Mouse (Mus musculus) kidney, postnatal 10 days (tissue): ENCODE data around the gene Ppp1r13b.
A peak's percentile ranks its signal among the peaks of the same experiment; 100 is the strongest.

Source experiments
- DNase-seq: peaks from one replicate; pipeline ENCODE4 v3.0.0; 2021; ENCODE audit warnings: mixed read lengths

Ppp1r13b gene

DNA sequence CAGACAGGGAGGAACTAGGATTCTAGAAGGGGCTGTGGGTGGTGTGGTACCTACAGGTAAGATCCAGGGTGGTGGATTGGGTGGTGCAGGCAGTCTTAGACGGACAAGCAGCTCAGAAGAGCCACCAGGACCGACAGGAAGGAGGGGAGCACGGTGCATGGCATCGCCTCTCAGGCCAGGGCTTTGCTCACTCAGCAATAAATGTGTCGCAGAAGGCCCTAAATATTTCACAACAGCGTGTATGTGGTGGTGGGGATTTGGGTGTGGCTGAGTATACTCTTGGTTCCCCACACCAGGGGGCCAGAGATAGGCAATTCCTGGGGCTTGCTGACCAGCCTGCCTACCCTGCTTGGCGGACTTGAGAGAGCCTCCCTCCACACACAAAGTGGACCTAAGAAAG, 87.2 kb downstream of the Ppp1r13b start:
- DNase-seq, result no peak

DNA sequence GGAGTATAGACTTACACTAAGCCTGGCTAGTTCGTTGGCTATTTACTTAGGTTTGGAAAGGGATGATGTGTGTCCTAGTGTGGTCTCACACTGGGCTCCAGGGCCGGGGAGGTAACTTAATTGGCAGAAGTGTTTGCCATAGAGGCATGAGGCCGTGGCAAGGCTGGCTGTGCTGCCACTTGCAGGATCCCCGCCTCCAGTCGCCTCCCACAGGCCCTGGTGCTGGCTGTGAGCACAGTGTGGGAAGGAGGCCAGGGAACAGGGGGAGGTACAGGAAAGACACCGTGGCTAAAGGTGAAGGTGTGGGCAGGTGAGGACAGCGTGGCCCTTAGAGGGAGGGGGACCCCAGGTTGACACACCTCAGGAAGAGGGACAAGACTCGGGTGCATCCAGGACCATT, 88.0 kb downstream of the Ppp1r13b start:
- peak; percentile 57 for DNase-seq

DNA sequence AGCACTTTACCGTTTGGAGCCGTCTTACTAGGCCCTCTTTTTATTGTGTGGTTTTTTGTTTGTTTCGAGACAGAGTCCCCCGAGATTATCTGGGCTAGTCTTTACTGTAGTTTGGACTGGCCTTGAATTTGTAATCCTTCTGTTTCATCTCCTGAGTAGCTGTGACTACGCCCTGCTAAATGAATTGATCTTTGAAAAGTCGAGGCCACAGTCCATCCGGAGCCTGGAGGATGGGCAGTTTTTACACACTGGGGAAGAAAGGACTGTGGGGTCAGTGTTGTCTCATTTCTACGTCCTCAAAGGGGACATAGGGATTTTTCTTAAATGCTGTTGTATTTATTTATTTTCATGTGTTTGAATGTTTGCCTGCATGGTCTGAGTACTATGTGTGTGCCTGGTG, 89.9 kb downstream of the Ppp1r13b start:
- no peak for DNase-seq

DNA sequence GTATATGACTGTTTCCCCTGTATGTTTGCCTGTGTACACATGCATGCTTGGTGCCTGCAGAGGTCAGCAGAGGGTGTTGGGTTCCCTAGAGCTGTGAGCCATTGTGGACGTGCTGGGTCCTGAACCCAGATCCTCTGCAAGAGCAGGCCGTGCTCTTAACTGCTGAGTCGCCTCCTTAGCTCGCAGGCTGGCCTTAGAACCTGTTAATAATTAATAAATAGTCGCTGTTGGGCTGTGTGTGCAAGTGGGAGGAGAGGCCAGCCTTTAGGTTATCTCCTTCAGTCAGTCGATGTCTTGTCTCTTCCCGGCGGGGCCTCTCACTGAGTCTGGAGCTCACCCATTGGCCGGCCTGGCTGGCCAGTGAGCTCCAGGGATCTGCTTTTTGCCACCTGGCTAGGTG, 90.9 kb downstream of the Ppp1r13b start:
- peak; percentile 35 for DNase-seq

DNA sequence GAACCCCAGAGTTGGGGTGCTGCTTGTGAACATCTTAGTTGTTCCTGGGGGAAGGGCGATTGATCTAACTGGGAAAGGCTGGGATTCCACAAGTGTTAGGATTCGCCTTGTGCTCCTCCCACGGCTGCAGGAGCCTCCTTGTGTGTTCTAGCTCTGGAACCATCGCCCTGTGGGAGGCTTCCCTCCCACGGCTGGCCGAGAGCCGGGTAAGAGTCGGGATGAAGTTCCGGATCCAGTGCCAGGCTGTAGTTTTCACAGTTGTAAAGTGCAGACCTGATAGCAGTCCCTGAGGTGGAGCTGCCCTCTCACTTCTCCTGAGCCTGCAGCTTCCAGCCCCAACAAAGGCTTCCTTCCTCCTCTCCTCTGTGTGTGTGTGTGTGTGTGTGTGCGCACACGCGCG, 91.4 kb downstream of the Ppp1r13b start:
- peak; percentile 56 for DNase-seq

DNA sequence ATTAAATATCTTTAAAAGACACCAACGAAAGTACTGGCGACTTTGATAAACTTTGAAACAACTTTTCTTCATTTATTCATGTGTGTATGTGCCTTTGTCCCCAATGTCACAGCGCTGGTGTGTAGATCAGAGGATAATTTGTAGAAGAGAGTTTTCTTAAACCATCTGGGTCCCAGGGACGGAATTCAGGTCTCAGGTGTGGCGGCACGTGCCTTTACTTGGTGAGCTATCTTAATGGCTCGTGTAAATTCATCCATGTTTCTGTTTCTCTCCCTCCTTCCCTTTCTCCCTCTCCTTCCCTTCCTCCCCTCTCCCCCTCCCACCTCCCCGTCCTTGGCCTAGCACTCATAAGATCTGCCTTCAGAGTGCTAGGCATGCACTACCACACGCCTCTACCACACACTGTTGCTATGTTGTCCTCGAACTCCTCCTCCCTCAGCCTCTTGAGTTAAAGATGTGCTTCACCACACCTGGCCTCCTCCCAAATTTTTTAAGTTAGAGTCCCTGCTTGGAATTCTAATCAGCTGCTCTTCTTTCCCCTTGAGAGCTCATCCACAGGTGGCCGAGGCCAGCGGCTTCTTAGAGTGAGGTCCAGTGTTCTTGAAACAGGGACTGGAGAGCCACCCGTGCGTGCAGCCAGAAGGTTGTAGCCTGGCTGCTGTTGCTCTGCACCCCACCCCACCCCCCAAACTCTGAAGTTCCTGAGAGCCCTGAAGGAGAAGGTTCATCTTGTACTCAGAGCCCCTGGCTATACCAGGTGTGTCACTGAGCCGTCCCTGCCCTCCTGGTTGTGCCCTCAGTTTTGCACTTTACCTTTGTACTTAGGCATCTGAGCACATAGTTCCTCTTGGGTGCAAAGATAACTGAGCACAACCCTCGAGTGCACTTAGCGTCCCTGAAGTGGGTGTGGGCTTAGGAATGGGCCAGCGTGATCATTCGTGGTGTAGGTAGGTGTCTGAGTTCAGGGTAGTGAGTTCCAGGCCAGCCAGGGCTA, 92.8 kb downstream of the Ppp1r13b start:
- no peak for DNase-seq

DNA sequence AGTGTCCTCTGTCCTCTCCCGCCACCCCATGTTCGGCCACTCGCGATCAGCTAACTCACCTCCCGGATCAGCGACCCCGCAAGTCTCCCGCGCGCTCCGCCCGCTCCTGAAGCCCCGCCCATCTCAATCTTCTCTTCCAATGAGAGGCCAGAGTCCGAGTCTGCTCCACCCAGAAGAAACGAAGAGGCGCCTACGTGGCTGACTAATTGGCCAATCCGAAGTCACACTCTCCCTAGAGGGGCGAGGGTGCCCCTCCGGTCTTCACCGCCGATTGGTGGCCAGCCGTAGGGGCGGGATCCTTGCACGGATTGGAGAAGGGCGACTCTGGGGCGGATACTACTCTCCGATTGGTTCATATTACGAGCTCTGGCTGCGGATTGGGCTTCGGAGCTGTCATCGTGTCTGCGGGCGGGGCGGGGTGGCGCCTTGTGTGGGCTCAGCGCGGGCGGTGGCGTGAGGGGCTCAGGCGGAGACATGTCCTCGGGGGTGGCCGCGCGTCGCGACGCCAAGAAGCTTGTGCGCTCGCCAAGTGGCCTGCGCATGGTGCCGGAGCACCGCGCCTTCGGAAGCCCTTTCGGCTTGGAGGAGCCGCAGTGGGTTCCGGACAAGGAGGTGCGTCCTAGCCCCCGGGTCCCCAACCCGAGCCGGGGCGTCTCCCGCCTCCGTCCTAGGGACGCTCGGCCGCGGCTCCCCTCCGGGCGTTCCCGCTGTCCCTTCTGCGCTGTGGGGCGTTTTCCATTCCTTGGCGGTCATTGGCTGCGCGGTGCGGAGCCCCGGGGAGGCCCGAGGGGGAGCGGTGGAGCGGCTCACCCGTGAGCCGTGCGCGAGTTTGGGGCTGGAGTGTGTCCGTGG, 93.9 kb downstream of the Ppp1r13b start, which contains the start of the genes Xrcc3 and Zfyve21:
TSS of gene Xrcc3 (minus strand) at position 108 of the 852 bp plus-strand sequence.
TSS of gene Zfyve21 (plus strand) at position 405 of the 852 bp plus-strand sequence.
- DNase-seq, result peak; percentile 98

DNA sequence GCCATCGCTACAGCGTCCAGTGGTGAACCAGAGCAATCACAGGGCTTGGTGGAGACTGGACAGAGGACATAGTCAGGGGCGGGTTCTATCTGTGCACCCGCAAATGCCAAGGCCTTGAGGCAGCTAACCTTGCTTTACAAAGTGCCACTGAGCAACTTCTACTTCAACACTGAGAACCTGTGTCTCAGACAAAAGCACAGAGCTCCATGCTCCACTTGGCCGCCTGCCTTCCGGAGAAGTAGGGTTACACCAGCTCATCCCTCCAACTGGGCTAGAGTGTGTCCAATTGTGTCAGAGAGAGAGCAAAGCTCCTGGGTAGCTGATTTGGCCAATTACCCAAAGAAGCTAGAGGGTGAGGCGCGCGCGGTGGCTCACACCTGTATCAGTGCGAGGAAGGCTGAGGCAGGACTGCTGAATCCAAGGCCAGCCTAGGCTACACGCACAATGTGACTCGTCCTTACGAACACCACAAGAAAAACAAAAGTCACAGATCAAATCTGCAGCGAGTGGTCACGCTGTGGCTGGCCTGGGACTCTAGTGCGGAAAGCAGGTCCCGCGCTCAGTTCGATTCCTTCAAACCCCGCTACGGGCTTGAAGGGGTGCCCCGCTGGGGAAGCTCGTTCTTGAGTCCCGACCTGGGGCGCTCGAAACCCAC, 94.7 kb downstream of the Ppp1r13b start:
- peak; percentile 45 for DNase-seq

DNA sequence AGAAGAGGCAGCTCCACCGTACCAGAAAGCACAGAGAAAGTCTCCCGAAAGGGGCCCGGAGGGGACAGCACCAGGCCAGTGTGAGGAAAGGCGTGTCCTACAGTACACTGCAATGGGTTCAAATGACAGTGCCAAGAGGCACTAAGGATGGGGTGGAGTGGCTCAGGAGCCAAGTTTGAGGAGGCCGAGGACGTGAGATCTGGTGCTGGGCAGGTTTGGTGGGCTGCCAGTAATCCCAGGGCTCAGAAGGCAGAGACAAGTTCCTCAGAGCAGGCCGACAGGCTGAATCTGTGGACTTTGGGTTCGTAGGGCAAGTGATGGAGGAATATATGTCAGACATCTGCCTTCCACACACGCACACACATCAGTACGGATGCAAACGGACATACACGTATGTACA, 95.3 kb downstream of the Ppp1r13b start:
- DNase-seq, result peak; percentile 41

DNA sequence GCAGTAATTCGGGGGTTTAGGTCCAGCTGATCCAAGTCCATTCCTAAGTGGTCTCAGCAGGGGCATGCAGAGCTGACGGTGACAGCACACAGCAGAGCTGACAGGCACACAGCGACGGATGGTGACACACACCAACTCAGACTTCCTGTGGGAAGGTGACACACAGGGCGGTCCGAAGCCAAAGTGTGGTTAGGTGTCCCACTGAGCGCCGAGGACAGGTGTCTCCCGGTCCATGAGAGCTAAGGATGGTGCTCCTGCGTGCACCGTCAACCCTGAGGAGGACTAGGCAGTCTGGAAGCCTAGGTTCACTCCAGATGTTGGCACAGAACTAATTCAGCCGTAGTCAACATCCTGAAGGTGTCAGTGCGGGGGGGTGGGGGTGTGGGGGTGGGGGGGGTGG, 95.8 kb downstream of the Ppp1r13b start:
- no peak for DNase-seq

DNA sequence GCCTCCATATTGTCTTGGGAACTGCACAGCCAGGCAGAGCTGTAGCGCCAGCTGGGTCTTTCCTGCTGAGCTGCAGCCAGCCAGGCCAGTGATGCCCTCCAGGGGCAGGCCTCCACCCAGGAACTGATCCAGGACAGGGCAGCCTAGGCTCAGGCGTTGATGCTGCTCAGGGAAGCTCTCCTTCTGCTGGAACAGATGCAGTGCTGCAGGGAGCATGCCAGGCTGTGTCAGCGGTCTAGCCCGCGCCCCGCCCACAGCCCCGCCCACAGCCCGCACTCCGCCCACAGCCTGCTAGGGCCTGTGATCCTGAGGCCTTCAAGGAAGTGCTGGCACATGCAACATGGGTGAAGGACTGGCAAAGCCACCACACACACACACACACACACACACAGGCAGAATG, 98.1 kb downstream of the Ppp1r13b start:
- peak; percentile 91 for DNase-seq

DNA sequence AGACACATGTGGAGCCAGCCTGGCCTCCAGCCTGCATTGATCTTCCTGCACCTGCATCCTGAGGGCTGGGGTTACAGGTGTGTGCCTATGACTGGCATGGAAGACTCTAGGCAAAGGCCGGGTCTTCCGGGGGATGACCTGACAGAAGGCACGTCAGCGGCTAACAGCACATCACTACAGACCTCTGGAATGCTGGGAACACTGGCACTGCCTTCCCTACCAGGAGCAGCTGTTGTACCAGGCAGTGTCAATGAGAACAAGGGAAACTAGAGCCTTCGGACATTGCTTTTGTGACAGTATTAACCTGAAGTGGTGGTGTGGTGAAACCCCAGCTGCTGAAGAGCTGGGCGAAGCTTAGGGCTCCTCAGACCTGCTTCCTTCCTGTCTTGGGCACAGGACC, 99.1 kb downstream of the Ppp1r13b start:
- no peak for DNase-seq

DNA sequence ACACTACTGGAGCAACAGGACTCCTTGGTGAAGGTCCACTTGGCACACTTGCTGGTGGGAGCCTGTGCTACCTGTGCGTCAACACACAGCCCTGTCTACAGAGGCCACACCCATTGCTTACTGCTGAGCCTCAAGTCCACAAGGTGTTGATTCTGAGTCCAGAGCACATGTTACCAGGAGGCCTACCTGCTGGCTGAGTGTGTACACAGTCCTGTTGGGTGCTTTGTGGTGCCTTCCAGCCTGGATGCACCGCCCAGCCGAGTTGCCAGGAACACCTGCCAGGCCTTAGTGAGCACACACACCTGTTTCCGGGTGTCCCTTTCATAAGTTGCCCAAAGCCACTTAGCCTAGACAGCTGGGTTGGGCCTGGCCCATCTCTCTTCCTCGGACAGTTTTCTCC, 104.4 kb downstream of the Ppp1r13b start:
- no peak for DNase-seq

DNA sequence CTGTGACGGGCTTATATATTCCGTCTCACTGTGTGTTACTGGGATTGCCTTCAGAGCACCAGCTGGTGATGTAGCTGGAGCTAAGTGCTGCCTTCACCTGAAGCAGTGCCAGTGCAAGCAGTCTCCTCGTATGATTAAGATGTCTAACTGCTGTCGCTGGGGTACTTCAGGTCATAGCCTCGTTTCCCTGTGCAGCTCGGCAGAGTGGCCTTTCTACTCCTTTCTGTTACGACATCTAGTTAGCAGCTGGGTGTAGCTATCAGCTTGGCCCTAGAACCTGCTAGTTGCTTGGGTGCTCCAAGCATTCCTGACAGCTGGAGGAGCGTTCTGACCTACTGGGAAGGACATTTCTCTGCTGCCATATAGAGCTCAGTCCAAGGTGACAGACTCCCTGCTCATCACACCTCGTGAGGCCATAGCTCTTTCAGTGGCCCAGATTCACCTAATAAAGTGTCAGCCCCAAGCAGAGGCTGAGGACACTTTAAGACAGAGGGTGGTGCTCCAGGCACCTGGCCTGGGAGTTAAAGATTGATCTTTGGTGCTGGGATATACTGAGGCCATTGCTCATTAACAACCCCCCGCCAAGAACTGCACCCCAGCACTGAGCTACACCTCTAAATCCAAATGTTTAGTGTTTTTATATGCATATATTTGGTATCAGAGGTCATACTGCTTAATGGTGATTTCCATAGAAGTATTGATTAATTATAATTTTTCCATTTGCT, 107.3 kb downstream of the Ppp1r13b start:
- DNase-seq, result no peak

DNA sequence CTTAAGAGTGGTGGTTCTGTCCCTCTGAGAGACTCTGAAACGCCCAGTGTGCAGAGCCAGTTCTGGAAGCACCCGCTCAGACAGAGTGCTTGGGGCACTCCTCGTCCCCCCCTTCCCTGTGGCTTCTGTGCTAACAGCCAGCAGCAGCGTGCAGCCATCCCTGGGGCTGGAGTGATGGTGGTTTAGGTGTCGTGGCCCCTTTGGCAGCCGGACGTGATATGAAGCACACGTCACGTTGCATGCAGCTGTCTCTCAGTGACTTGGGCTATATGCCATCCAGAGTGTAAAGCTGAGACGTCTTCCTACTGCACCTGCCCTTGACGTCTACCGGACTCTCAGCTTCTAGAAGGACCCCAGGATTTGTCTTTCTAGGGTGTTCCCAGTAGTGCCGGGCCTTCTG, 109.4 kb downstream of the Ppp1r13b start:
- DNase-seq, result no peak

DNA sequence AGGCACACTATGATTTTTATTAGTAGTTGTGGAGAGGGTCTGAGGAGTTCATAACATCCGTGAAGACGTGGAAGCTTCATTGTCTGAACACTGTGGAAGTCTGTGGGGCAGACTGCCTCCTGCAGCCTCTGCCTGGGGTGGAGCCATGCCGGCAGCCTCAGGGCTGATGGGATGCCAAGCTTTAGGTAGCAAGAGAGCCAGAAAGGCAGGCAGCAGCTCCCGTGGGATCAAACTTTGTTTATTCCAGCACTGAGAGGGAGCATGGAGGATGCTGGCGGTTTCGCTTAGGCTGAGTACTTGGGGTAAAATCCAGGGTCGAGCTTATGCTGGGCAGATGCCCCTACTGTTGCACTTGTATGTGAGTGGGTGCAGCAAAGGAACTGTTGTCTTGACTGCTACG, 110.7 kb downstream of the Ppp1r13b start:
- DNase-seq, result no peak

DNA sequence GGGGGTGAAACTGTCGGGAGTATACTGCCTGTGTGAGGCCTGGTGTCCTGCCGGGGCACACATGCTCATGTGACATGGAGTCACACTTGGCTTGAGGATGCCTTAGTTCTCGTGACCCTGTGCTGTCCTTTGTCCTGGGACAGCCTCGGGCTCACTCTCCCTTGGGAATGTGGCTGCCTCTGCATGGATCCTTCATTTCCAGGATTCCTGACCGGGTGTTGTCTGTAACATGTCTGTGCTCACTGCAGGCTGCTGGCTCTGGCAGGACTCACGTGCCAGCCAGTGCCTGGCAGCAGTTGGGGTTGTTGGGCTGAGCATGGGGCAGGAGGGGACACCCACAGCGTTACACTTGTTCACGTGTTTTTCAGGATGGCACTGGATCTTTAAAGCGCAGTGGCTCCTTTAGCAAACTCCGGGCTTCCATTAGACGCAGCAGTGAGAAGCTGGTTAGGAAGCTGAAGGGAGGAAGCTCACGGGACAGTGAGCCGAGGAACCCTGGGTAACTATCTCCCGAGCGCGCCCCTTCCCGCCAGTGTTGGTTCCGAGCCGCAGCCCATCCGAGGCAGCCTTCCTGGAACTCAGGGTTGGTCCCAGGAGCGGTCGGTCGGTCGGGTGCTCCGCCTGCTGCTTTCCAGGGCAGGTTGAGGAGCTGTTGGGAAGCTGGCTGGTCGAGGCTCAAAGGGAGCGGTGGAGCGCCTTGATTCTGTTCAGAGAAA, 112.6 kb downstream of the Ppp1r13b start:
- DNase-seq, result peak; percentile 56

DNA sequence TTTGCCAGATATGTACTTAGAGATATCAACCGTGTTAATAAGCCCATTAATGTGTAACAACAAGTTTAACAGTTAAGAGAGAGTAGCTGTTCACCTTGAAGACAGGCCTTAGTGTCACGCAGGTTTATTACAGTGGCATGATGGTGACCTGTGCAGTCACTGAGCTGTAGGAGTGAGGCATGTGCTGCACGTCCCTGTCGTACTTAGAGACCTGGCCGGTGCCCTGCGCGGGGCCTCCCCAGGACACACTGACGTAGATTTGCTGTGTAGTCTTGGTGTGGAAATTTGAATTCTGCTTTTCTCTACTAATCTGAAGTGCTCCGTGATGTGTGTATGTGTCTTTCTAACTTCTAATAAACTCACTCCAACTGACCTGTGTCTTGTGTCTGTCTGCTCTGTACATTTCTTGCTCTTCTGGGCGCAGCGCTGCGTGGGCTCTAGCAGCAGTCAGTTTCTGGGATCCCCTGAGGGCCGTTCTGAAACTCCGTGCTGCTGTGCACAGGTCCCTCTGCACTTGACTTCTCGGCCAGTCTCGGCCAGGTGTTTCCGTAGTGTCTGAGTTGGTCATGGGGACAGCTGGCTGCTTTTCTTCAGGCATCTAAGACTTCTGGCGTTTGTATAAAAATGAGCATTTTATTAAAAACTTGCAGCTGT, 113.3 kb downstream of the Ppp1r13b start:
- DNase-seq, result no peak

DNA sequence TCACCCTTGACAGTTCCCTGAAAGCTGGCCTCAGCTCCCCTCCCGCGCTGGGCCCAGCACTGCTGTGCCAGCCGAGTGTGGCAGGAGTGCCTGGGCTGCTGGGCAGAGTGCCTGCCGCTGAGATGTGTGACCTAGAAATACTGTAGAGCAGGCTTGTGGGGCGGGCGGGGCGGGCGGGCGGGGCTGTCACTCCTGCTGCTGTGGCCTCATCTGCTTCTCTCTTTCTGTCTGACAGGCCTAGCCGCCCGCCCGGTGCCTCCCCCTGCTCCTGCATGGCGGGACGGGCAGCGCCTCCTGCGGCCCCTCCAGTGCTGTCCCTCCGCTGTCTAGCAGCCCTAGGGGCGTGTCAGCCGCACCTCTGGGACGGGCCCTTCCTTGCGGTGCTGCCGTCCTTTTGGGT, 113.8 kb downstream of the Ppp1r13b start:
- peak; percentile 76 for DNase-seq

DNA sequence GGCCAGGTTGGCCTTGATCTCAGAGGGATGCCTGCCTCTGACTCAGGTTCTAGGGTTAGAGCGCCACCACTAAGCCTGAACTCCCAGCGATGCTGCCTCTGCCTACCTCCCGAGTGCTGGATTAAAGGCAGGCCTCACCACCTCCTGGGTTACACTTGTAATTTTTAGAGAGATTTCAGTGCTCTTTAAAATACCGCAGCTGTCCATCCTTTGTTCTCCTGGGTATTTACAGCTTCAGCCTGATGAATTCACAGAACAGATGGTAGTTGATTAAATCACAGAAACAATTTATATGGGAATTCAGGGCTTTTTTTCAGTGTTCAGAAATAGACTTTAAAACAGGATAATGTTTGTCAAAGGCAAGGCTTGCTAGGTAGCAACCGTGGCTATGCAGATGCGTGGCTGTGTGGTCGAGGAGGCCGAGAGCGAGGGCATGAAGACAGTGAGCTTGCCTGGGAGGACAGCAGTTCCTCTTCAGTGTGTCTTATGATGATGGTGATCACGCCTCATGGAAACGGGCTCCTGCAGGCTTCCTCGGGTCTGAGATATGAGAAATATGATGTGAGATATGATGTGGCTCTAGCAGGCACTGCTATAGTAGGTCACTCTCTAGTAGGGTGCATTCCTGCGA, 116.3 kb downstream of the Ppp1r13b start:
- DNase-seq, result no peak

DNA sequence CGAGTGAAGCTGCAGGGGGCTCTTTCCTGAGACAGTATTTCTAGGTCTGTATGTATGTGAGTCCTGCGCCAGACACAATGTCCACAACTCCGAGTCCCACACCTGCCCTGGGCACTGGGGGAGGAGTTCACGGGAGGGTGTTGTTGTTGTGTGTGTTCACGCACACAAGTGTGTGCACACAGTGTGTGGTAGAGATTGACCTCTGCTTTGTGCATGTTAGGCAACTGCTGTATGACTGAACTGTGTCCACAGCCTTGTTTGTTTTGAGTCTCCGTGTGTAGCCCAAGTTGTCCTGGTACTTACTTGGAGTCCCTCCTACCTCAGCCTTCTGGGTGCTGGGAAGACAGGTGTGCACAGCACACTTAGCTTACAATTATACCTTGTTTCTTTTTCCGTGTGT, 117.3 kb downstream of the Ppp1r13b start:
- no peak for DNase-seq
